Mouse (Mus musculus) embryonic facial prominence, embryonic 12.5 days (tissue): ENCODE data around the gene Abhd2. TPM values are rescaled to one million over a fixed set of nuclear protein-coding genes. Genes with fewer than 3 reads are reported as not detected.

Source experiments
- ATAC-seq: fragments of 200-750 bp; cut with Nextera tagmentation; 2 replicates; pipeline ENCODE4 v1.8.0; 2017; ENCODE audit not compliant: insufficient number of reproducible peaks, insufficient read depth, low FRiP score, low TSS enrichment
- H3K27ac ChIP-seq: fragments of 300-500 bp; sonication (generic); 2 replicates; pipeline ENCODE4 v1.5.1; 2016; ENCODE audit warnings: mild to moderate bottlenecking
- H3K27me3 ChIP-seq: fragments of 300-500 bp; sonication (generic); 2 replicates; pipeline ENCODE4 v1.6.1; 2016; ENCODE audit warnings: mild to moderate bottlenecking, moderate library complexity
- H3K36me3 ChIP-seq: fragments of 300-500 bp; sonication (generic); 2 replicates; pipeline ENCODE4 v1.6.1; 2016; ENCODE audit warnings: mild to moderate bottlenecking
- H3K4me1 ChIP-seq: fragments of 300-500 bp; sonication (generic); 2 replicates; pipeline ENCODE4 v1.6.1; 2016
- H3K4me2 ChIP-seq: fragments of 300-500 bp; sonication (generic); replicated peaks from 2 replicates; pipeline ENCODE4 v1.6.1; 2016; ENCODE audit warnings: mild to moderate bottlenecking, moderate library complexity
- H3K4me3 ChIP-seq: fragments of 300-500 bp; sonication (generic); 2 replicates; pipeline ENCODE4 v1.5.1; 2016; ENCODE audit warnings: mild to moderate bottlenecking
- H3K9ac ChIP-seq: fragments of 300-500 bp; sonication (generic); 2 replicates; pipeline ENCODE4 v1.6.1; 2016; ENCODE audit warnings: mild to moderate bottlenecking, moderate library complexity
- H3K9me3 ChIP-seq: fragments of 300-500 bp; sonication (generic); 2 replicates; pipeline ENCODE4 v1.6.1; 2016; ENCODE audit warnings: mild to moderate bottlenecking, moderate library complexity
- WGBS: fragments of 180-500 bp; shearing (Covaris S2); methylation state at CpG from one replicate; pipeline ENCODE4 v1.1.7; 2016; 5-methylcytosine and 5-hydroxymethylcytosine counted together
- polyA plus RNA-seq: library from polyadenylated mRNA; unstranded; fragments of >200 nt; fragmentation: Nextera tagmentation; extraction: Ambion mirVana; gene quantifications from 2 replicates; pipeline ENCODE4 v1.2.1, GENCODE M21; 2016

The Abhd2 gene
- polyA plus RNA-seq, 1 experiment from 2014 or later: 11.9 TPM

- Histone ChIP-seq H3K27me3 (no peaks in the 10 kb centered on the region), H3K4me1 (peaks cover 11% of the 10 kb centered on the region), H3K4me2 (peak overlapping the region; percentile 94), H3K9me3 (no peaks in the 10 kb centered on the region), H3K27ac (no peak overlapping the region), H3K4me3 (peak overlapping the region; percentile 68), H3K9ac (0 out of 2 replicates have a peak overlapping the region, but pooled peaks have one; percentile 71), H3K36me3 (no peaks in the 10 kb centered on the region)
- WGBS: 59% methylated on average over 9 of the region's 9 CpGs
- ATAC-seq: no peak
Observed at GRCm38 (mm10) chr7:79392860-79393513, 120.0 kb downstream of the Abhd2 start.

DNA sequence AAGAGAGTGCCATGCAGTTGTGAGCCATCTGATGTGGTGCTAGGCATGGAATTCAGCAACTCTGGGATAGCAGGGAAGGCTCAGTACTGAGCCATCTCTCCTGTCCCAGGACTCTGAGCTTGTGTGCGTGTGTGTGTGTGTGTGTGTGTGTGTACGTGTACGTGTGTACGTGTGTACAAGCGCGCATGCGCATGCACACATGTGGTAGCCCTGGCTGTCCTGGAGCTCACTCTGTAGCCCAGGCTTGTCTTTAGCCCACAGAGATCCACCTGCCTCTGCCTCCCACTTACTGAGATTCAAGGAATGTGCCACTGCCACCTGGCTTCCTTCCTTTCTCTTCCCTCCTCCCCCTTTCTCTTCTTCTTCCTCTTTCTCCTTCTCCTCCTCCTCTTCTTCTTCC, 120.9 kb downstream of the Abhd2 start:
- Histone ChIP-seq H3K27ac (no peak overlapping the region), H3K9ac (no peak overlapping the region), H3K36me3 (no peaks in the 10 kb centered on the region), H3K27me3 (no peaks in the 10 kb centered on the region), H3K4me2 (no peak overlapping the region), H3K4me1 (peaks cover 6% of the 10 kb centered on the region), H3K9me3 (no peaks in the 10 kb centered on the region), H3K4me3 (no peak overlapping the region)
- 96% methylated on average over 7 of the region's 7 CpGs for WGBS
- no peak for ATAC-seq

GRCm38 (mm10) chr7:79394666-79395065, 121.7 kb downstream of the Abhd2 start:
- no peak for ATAC-seq
- H3K4me3 ChIP-seq: no peak overlapping the region
- H3K4me1 ChIP-seq: peaks cover 6% of the 10 kb centered on the region
- H3K36me3 ChIP-seq: no peaks in the 10 kb centered on the region
- no peaks in the 10 kb centered on the region for H3K9me3 ChIP-seq
- WGBS: 66% methylated on average over 7 of the region's 7 CpGs
- H3K4me2 ChIP-seq: no peak overlapping the region
- H3K27ac ChIP-seq: no peak overlapping the region
- H3K27me3 ChIP-seq: no peaks in the 10 kb centered on the region
- H3K9ac ChIP-seq: no peak overlapping the region

- Histone ChIP-seq H3K9me3 (no peaks in the 10 kb centered on the region), H3K27ac (no peak overlapping the region), H3K4me1 (peaks cover 6% of the 10 kb centered on the region), H3K27me3 (no peaks in the 10 kb centered on the region), H3K9ac (no peak overlapping the region), H3K4me2 (no peak overlapping the region), H3K36me3 (no peaks in the 10 kb centered on the region), H3K4me3 (no peak overlapping the region)
- no peak for ATAC-seq
- WGBS: 84% methylated on average over 7 of the region's 7 CpGs
Observed at GRCm38 (mm10) chr7:79395186-79395585, 122.2 kb downstream of the Abhd2 start.

GRCm38 (mm10) chr7:79397446-79397963, 124.5 kb downstream of the Abhd2 start:
- Histone ChIP-seq H3K9me3 (no peaks in the 10 kb centered on the region), H3K4me1 (peaks cover 6% of the 10 kb centered on the region), H3K27ac (no peak overlapping the region), H3K27me3 (no peaks in the 10 kb centered on the region), H3K4me3 (no peak overlapping the region), H3K9ac (no peak overlapping the region), H3K36me3 (no peaks in the 10 kb centered on the region), H3K4me2 (no peak overlapping the region)
- WGBS: 88% methylated on average over 10 of the region's 10 CpGs
- no peak for ATAC-seq

- H3K36me3 ChIP-seq: no peaks in the 10 kb centered on the region
- no peak overlapping the region for H3K4me2 ChIP-seq
- no peak overlapping the region for H3K4me3 ChIP-seq
- WGBS: 84% methylated on average over 8 of the region's 8 CpGs
- no peak overlapping the region for H3K27ac ChIP-seq
- no peaks in the 10 kb centered on the region for H3K27me3 ChIP-seq
- no peak for ATAC-seq
- no peaks in the 10 kb centered on the region for H3K9me3 ChIP-seq
- H3K9ac ChIP-seq: no peak overlapping the region
- H3K4me1 ChIP-seq: no peaks in the 10 kb centered on the region
Observed at GRCm38 (mm10) chr7:79398426-79398825, 125.4 kb downstream of the Abhd2 start.

GRCm38 (mm10) chr7:79398971-79399370, 126.0 kb downstream of the Abhd2 start:
- Histone ChIP-seq H3K9ac (no peak overlapping the region), H3K4me2 (no peak overlapping the region), H3K36me3 (no peaks in the 10 kb centered on the region), H3K27ac (no peak overlapping the region), H3K27me3 (no peaks in the 10 kb centered on the region), H3K4me3 (no peak overlapping the region), H3K9me3 (no peaks in the 10 kb centered on the region), H3K4me1 (no peaks in the 10 kb centered on the region)
- WGBS: 75% methylated on average over 12 of the region's 12 CpGs
- ATAC-seq: no peak

DNA sequence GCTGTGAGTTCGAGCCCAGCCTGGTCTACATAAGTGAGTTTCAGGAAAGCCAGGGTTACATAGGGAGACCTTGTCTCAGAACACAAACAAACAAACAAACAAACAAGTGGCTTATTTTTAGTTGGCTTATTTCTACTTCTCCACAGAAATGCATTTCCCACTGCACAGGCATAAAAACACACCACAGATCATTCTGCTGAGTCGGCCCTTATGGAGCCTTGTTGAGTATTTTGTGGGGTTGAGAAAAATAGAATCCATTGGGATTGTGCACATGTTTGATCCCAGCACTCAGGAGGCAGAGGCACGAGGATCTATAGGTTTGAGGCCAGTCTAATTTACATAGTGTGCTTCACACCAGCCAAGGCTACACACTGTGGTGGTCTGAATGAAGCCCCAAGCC, 127.3 kb downstream of the Abhd2 start:
- no peaks in the 10 kb centered on the region for H3K9me3 ChIP-seq
- H3K4me1 ChIP-seq: no peaks in the 10 kb centered on the region
- H3K36me3 ChIP-seq: no peaks in the 10 kb centered on the region
- H3K4me3 ChIP-seq: no peak overlapping the region
- no peak overlapping the region for H3K4me2 ChIP-seq
- WGBS: 80% methylated on average over 3 of the region's 3 CpGs
- no peak overlapping the region for H3K9ac ChIP-seq
- H3K27me3 ChIP-seq: no peaks in the 10 kb centered on the region
- no peak for ATAC-seq
- H3K27ac ChIP-seq: no peak overlapping the region

DNA sequence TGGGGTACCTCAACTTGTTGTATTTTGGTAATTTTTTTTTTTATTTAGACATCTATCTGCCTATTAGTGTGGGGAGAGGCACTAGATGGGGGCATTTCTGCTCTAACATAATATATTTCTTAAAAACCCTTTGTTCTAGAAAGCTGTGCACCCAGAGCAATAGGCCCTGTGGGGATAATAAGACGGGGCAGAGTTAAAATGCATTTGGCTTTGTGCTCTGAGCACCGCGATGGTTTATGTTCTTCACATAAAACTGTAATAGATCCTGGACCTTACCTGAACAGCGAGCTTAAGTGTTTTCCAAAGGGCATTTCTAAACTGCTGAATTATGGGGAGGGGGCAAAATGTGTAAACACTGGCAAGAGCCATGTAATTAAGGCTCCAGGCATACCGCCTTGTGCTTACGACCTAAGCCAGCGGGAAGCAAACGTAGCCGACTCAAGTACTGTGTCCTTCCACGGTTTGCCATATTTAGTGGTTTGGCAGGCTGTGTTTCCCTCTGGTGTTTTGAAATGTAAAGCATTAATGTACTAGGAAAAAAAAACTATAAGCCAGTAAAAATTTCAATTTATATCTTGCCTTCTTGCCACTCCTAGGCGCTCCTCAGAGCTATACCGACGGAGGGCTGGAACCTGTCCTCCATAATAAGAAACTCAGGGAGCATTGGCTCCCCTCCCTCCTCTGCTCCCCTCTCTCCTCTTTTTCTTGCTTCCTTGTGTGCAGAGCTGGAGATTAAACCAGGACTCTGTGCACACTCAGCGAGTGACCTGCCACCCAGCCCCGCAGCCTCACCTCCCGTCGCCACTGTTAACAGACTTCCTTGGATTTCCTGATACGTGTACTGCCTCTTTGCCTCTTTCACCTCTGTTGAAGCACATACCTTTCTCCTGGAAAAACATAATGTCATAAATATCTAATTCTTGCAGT, 141.7 kb downstream of the Abhd2 start:
- Histone ChIP-seq H3K27me3 (no peaks in the 10 kb centered on the region), H3K27ac (no peak overlapping the region), H3K36me3 (no peaks in the 10 kb centered on the region; the same call in 1 of the 2 replicates), H3K9me3 (no peaks in the 10 kb centered on the region), H3K4me2 (no peak overlapping the region), H3K9ac (no peak overlapping the region), H3K4me3 (no peak overlapping the region), H3K4me1 (no peaks in the 10 kb centered on the region)
- no peak for ATAC-seq
- 86% methylated on average over 18 of the region's 18 CpGs for WGBS

Other genes with a start within 250 kb of the Abhd2 start
- 4.8 and 8.1 TPM in 2 replicates for gene Acan, start 219.7 kb upstream of the Abhd2 start, polyA plus RNA-seq
- 2.0 and 2.5 TPM in 2 replicates for gene Hapln3, start 142.2 kb upstream of the Abhd2 start, polyA plus RNA-seq
- 118 and 123 TPM in 2 replicates for gene Mfge8, start 124.1 kb upstream of the Abhd2 start, polyA plus RNA-seq
- 3.0 and 3.5 TPM in 2 replicates for gene Rlbp1, start 113.8 kb downstream of the Abhd2 start, polyA plus RNA-seq
- 12.7 and 14.0 TPM in 2 replicates for gene Fanci, start 118.7 kb downstream of the Abhd2 start, polyA plus RNA-seq
- 42.3 and 42.5 TPM in 2 replicates for gene Polg, start 193.2 kb downstream of the Abhd2 start, polyA plus RNA-seq